ENCODE assay signal across 19 mouse cellular contexts in the genomic region with DNA sequence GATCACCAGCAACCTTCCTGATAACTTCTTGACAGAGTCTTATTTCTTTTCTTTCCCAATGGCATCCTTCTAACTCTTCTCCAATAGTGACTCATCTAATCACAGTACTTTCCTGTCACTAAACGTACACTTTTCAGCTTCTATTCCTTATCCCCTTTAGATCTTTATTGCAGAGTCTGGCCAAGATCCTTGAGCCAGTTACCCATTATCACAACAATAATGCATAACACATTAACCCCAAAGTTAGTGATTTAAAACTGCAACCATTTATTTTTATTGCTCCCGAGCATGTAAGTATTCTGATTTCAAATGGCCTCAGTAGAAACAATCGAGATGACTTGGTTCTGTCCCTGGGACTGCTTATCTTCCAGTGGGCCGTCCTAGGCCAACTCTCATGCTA.
DNase-seq lines count a peak whose midpoint lies in the region; ATAC-seq and TF ChIP-seq lines count a peak whose summit lies in the region.
"Had no signal": no experiment of that assay in that cellular context is flagged by ENCODE, and none has a peak within 500 bp of the region (broad histone marks: within the 10 kb centered on the region; RNA-seq: fewer than 3 reads in every experiment).

No protein-coding gene starts in this region.

- H3K9ac ChIP-seq in kidney, embryonic 15.5 days: no peak overlapping the region
- H3K9ac ChIP-seq in intestine, embryonic 16.5 days (ENCODE audit: low read depth, low read length): no peak overlapping the region
- H3K9ac ChIP-seq: embryonic facial prominence, embryonic 12.5 days; forebrain, embryonic 13.5 days; forebrain, embryonic 15.5 days had no signal

- 39% methylated on average over 4 of the region's 4 CpGs for WGBS in kidney, adult 2 months
- WGBS in kidney, embryonic 15.5 days: 47% methylated on average over 4 of the region's 4 CpGs
- 56% methylated on average over 4 of the region's 4 CpGs for WGBS in intestine, embryonic 16.5 days

- ATAC-seq in kidney, embryonic 15.5 days (replicated peaks; ENCODE audit: low FRiP score): no peak
- peak; percentile 63 for ATAC-seq in intestine, embryonic 16.5 days
- ATAC-seq: forebrain, embryonic 13.5 days; forebrain, embryonic 15.5 days had no signal

- TF ChIP-seq POLR2A in kidney, adult 2 months (IDR thresholded peaks at IDR 0.05; ENCODE audit: low read depth, low read length): no peak
- TF ChIP-seq POLR2A in myocyte (IDR thresholded peaks at IDR 0.05; ENCODE audit: insufficient read length, low read depth): no peak

- no peaks in the 10 kb centered on the region for H3K36me3 ChIP-seq in kidney, adult 2 months (ENCODE audit: control insufficient read depth, insufficient read depth, low read length)
- H3K36me3 ChIP-seq in kidney, embryonic 15.5 days: no peaks in the 10 kb centered on the region
- no peaks in the 10 kb centered on the region for H3K36me3 ChIP-seq in intestine, embryonic 16.5 days (ENCODE audit: control insufficient read depth, insufficient read depth, low read length)
- no peaks in the 10 kb centered on the region for H3K36me3 ChIP-seq in myocyte (ENCODE audit: control insufficient read depth, insufficient read depth)
- H3K36me3 ChIP-seq: embryonic facial prominence, embryonic 10.5 days; embryonic facial prominence, embryonic 12.5 days; forebrain, embryonic 15.5 days had no signal

- H3K9me3 ChIP-seq in kidney, embryonic 15.5 days (replicated peaks): no peaks in the 10 kb centered on the region
- H3K9me3 ChIP-seq in intestine, embryonic 16.5 days (ENCODE audit: control insufficient read depth, low read length): no peaks in the 10 kb centered on the region
- H3K9me3 ChIP-seq: embryonic facial prominence, embryonic 10.5 days; embryonic facial prominence, embryonic 12.5 days; forebrain, embryonic 13.5 days; forebrain, embryonic 15.5 days had no signal

- DNase-seq in kidney, adult 2 months: peak; percentile 47
- no peak for DNase-seq in kidney, adult 11 months
- no peak for DNase-seq in kidney, postnatal 10 days
- DNase-seq in adrenal gland, adult (ENCODE audit: inconsistent age in 2 of 2, low spot score in 1 of 2): no peak
- DNase-seq: adrenal gland, adult 8-10 months; adrenal gland, postnatal 14 days; adrenal gland, postnatal 36 days; cerebellum, adult 11-12 months; cerebellum, adult 2 months; cerebellum, adult 9-10 months; cerebellum, postnatal 10 days; cerebellum, postnatal 25 days had no signal

- no peaks in the 10 kb centered on the region for H3K79me2 ChIP-seq in myocyte (ENCODE audit: control insufficient read depth, insufficient read depth)

- no peak for TF ChIP-seq CTCF in kidney, adult 2 months (conservative IDR thresholded peaks at IDR 0.05; ENCODE audit: insufficient read depth, insufficient read length, low read depth, low read length)

- H3K4me2 ChIP-seq in kidney, embryonic 15.5 days: 0 out of 2 replicates have a peak overlapping the region, but pooled peaks have one; percentile 0
- no peak overlapping the region for H3K4me2 ChIP-seq in intestine, embryonic 16.5 days (ENCODE audit: low read depth, low read length)
- H3K4me2 ChIP-seq in myocyte (ENCODE audit: low read depth): peak overlapping the region; percentile 18
- H3K4me2 ChIP-seq: embryonic facial prominence, embryonic 12.5 days; forebrain, embryonic 13.5 days; forebrain, embryonic 15.5 days had no signal

- H3K4me3 ChIP-seq in kidney, adult 2 months (ENCODE audit: insufficient read depth, low read depth, low read length): no peak overlapping the region
- no peak overlapping the region for H3K4me3 ChIP-seq in kidney, embryonic 15.5 days (replicated peaks)
- no peak overlapping the region for H3K4me3 ChIP-seq in intestine, embryonic 16.5 days (ENCODE audit: low read length)
- no peak overlapping the region for H3K4me3 ChIP-seq in myocyte
- H3K4me3 ChIP-seq: embryonic facial prominence, embryonic 10.5 days; embryonic facial prominence, embryonic 12.5 days; forebrain, embryonic 13.5 days; forebrain, embryonic 15.5 days had no signal

- H3K27me3 ChIP-seq in kidney, adult 2 months (replicated peaks; ENCODE audit: control insufficient read depth, insufficient read depth, low read length): no peaks in the 10 kb centered on the region
- no peaks in the 10 kb centered on the region for H3K27me3 ChIP-seq in kidney, embryonic 15.5 days
- no peaks in the 10 kb centered on the region for H3K27me3 ChIP-seq in intestine, embryonic 16.5 days (replicated peaks; ENCODE audit: control insufficient read depth, insufficient read depth, low read length)
- H3K27me3 ChIP-seq in myocyte (ENCODE audit: control insufficient read depth, insufficient read depth, insufficient read length): no peaks in the 10 kb centered on the region
- H3K27me3 ChIP-seq: embryonic facial prominence, embryonic 12.5 days; forebrain, embryonic 13.5 days; forebrain, embryonic 15.5 days had no signal

- no peak overlapping the region for H3K27ac ChIP-seq in kidney, adult 2 months (ENCODE audit: insufficient read depth, low read depth, low read length)
- H3K27ac ChIP-seq in kidney, embryonic 15.5 days: peak overlapping the region; percentile 15; the same call in 1 of the 2 replicates
- H3K27ac ChIP-seq in intestine, embryonic 16.5 days (ENCODE audit: low read length): no peak overlapping the region
- H3K27ac ChIP-seq: embryonic facial prominence, embryonic 10.5 days; embryonic facial prominence, embryonic 12.5 days; forebrain, embryonic 13.5 days; forebrain, embryonic 15.5 days had no signal

- no peak overlapping the region for H3ac ChIP-seq in myocyte (ENCODE audit: control insufficient read depth, insufficient read length)

- H3K4me1 ChIP-seq in kidney, adult 2 months (ENCODE audit: control insufficient read depth, insufficient read depth, low read length): peaks cover 5% of the 10 kb centered on the region; the same call in 1 of the 2 replicates
- H3K4me1 ChIP-seq in kidney, embryonic 15.5 days: peaks cover 36% of the 10 kb centered on the region
- H3K4me1 ChIP-seq in intestine, embryonic 16.5 days (ENCODE audit: control insufficient read depth, insufficient read depth, low read length): no peaks in the 10 kb centered on the region

TF ChIP-seq in myocyte, 11 proteins besides CTCF, POLR2A, EP300 and RAD21:
- no peak for TF ChIP-seq REST (IDR thresholded peaks at IDR 0.05; ENCODE audit: insufficient read depth, insufficient read length)
- no peak for TF ChIP-seq TCF12 (IDR thresholded peaks at IDR 0.05; ENCODE audit: insufficient read depth, poor library complexity, severe bottlenecking)
- TF ChIP-seq TCF3 (IDR thresholded peaks at IDR 0.05; ENCODE audit: insufficient read length, low read depth): no peak
- no peak for TF ChIP-seq SRF (IDR thresholded peaks at IDR 0.05; ENCODE audit: control insufficient read depth, insufficient read length, low read depth)
- TF ChIP-seq MYOD1 (IDR thresholded peaks at IDR 0.05; ENCODE audit: control insufficient read depth in 1 of 3, insufficient read length in 2 of 3, low read depth in 2 of 3): no peak
- TF ChIP-seq MAX (IDR thresholded peaks at IDR 0.05; ENCODE audit: low read depth): no peak
- no peak for TF ChIP-seq E2F4 (IDR thresholded peaks at IDR 0.05; ENCODE audit: insufficient read depth)
- no peak for TF ChIP-seq MYOG (IDR thresholded peaks at IDR 0.05; ENCODE audit: control insufficient read depth in 1 of 3, insufficient read depth in 1 of 3, insufficient read length in 2 of 3, low read depth in 2 of 3)
- no peak for TF ChIP-seq CEBPB (IDR thresholded peaks at IDR 0.05; ENCODE audit: insufficient read depth, poor library complexity, severe bottlenecking)
- no peak for TF ChIP-seq POLR2AphosphoS2 (IDR thresholded peaks at IDR 0.05; ENCODE audit: insufficient read length, low read depth)
- TF ChIP-seq USF1 (IDR thresholded peaks at IDR 0.05; ENCODE audit: low read depth): no peak
